Mouse (Mus musculus): ENCODE data around the gene Nelfb. TPM values are rescaled to one million over a fixed set of nuclear protein-coding genes. Genes with fewer than 3 reads are reported as not detected.
A peak's percentile ranks its signal among the peaks of the same experiment; 100 is the strongest.

Gene Nelfb
- polyA plus RNA-seq, 2 experiments from 2014 or later: 48.2 to 55.8 TPM

DNA sequence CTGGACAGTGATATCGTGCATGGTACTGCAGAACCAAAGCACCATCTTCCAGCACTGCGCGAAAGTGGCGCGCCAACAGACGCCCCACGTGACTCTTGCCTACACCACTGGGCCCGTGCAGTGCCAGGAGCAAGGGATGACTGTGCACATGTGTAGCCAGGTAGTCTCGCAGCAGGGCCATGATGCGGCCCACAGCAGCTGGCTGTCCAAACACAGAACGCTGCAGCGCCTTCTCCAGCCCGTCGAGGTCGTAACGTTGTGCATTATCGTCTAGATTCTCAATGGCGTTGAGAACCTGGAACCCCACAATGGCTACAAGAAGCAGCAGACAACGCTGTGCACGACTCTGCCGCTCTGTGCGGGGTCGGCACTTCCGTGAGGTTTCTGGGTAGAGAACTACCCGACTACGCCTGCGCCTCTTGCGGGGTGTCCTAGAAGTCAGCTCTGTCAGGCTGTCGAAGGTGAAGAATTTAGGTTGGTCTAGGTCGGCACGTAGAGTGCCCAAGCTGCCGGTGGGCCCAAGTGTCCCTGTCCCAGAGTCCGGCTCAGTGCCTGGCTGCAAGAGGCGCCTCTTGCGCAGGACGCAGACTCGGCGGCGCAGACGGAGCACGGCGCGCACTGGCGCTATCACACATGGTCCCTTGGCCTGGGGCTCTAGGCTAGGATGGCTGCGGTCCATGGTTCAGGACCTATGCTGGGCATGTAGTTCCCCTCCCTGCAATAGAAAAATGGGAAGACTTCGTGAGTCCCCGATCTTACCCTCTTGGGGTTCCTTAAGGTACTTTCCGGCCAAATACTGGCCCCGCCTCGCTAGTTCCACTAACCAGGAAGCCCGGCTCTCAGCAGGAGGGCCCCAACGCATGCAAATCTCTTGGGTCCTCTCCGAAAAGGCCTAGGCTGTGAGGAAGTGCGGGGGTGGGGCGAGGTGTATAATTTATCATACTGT is 15.8 kb downstream of the Nelfb start:
- peak; percentile 50 for ATAC-seq

DNA sequence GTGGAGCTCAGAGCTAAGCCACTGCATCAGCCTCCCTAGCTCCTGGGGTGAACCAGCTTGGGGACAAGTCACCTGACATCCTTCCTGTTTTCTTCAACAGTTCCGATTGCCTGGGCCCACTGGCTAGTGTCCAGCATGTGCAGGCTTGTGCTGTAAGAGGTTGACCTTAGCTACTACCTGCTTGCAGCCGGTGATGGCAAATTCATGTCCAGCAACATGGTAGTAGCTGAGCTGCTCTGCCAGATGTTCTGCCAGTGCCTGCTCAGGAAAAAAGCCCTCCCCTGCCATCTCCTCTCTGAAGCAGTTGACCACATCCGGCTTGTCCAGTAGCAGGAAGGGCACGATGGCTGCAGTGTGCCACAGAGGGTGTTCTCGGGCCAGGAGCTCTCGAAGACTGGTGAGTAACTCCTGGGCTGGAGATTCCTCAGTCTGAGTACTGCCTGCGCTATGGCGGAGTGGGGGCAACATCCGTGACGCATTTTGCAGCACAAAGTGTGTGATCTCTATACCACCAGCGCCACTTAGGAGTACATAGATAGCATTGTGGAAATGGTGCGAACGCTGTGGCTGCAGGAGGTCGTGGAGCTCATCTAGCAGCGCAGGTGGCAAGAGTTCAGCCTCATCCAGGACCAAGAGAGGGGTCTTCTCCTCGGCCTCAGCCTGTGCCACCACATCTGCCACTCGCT is 16.7 kb downstream of the Nelfb start:
- ATAC-seq: no peak

DNA sequence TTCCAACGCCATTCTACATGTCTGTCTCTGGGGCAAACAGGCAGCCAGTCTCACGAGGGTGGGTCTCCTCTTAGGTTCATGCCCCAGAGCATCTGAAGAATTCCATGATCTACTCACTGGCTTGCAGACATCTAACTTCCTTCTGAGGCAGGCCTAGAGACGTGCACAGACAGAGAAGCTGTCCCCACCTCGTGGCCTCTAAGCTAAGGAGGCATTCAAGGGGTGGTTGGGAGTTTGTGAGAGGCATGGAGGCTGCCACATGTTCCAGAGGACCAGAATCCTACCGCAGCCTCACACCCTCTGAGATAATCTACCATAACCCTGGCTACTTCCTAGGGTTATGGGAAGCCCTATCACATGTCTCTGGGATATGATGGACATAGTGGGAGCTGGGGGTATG is 17.3 kb downstream of the Nelfb start:
- ATAC-seq: no peak

DNA sequence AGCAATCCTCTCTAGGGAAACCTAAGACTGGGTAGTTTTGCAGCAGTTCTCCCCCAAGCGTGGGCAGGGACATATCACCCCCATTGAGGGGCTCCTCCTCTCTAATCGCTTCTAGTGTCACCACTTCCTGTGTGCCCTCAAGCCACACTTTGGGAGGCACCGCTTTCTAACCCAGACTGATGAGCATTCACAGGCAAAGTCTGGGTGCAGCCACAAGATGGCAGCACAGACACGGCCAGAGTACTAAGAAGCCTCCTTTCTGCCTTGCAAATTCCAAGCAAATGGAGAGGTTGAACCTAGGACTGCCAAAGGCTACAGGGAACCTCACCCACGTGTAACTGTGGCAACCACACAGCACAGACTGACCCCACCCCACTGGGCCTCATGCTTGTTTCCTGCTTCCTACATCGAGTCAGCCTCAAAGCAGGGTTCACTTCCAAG is 17.9 kb downstream of the Nelfb start:
- peak; percentile 74 for ATAC-seq

DNA sequence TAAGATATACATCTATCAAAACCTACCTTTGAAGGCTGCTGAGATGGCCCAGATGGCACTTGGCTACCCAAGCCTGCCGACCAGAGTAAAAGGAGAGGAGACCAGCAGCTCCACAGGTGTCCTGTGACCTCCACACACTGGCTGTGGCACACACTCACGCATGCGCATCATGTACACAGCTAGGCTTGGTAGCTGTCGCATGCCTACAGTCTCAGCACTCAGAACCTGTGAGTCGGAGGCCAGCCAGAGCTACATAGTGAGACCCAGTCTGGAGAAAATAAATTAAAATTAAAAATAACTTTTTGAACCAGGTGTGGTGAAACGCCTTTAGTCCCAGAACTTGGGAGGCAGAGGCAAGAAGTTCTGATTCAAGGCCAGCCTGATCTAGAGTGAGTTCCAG is 23.4 kb downstream of the Nelfb start:
- no peak for ATAC-seq

DNA sequence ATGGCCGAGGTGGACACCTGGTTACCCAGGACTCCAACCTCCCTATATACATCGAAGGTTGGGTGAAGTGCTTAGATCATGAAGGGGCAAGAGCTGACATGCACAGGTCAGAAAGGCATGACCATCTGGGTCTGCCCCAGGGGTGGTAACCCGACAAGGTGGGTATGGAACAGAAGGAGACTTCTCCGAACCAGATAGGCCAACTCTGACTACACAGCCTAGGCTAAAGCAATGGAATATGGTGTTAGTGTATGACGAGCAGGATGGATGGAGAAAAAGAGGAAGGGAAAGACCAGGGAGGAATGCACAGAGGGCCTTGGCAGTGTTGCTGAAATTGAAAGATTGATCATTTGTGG is 24.7 kb downstream of the Nelfb start:
- no peak for ATAC-seq

DNA sequence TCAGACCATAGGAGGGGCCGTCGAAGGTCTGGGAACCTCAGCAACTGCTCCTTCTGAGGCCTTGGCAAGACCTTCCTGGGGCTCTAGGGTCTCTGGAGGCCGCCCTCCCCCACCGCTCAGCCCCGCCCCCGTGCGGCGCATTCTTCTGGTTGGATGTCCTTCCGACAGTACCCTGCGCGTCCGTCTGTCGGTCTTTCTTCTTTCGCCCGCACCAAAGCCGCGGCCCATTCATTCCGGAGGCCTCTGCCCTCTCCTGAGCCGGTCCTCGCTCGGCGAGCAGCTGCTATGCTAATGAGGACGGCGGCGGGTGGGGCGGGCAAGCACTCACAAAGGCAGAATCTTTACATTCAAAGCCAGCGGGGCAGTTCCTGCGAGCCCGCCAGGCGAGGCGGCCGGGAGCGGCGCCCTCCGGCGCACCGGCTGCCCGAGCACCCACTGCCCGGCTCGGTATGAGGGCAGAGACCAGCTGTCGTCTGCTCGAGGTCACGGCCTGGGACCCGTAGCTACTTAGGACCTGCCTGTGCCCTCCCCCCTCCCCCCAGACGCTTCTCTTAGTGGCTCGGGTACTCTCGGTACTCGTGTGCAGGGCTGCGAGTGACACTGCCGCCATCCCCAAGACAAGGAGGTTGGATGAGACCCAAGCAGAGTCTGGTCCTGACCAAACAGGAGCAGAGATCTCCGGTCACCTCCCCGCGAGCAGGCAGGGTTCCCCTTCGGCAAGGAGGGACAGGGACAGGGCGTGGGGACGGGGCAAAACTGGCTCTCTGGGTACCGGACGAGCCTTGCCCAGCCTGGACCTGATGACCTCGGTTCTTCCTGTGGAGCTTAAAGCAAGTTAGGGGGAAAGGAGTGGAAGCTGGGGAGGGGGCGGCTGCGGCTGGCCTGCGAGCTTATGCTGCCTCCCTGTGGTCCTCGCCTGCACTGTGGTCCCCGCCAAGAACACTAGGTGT is 25.4 kb downstream of the Nelfb start:
- peak; percentile 46 for ATAC-seq

DNA sequence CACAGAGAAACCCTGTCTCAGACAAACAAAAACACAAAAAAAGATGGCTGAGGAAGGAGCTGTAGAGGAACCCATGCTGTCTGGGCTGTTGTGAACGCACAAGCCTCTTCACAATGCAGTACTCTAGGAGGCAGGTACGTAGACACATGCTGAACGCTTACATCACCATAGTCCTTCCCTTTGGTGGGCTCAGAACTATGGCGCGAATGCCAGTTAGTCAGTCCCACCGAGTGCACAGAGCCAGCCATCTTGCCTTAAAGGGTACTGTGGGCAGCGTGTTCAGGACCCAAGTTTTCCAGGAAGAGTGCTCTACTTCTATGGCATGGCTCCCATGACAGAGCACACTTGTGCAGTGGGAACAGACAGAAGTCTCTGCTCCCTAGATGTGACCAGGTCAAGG is 26.8 kb downstream of the Nelfb start:
- no peak for ATAC-seq

DNA sequence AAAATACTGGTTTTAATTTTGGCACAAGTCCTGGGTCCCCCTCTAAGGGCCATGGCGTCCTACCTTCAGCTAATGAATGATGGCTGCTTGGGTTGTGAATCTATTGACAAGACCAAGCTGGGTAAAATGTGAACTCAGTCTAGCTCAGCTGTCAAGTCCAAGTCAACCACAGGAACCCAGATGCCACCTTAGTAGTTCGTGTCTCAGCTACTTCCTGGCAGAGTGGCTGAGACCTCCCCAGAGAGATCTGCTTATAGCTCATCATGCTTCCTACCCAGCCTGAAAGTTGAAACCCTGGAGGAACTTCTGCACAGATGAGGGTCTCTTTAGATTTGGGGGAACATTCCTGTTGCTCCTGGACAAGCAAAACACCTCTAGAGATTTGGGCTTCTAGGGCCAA is 28.0 kb downstream of the Nelfb start:
- ATAC-seq: no peak

DNA sequence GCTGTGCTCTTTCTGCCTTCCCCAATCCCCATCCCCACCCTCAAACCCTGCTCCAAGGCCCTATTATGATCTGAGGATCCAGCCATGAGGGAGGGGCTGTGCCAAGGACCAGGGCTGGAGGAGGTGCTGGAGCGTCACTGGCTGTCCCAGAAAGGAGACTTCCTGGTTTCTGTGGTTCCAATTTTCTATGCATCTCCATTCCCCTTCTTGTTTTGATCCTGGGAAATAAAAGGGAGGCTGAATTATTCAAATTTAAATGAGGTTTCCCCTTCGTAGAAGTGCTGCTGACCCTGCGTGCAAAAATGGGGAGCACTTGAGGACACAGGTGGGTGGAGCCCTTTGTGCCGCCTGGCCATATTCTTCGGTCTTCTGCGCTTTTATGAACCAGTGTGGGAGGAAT is 28.6 kb downstream of the Nelfb start:
- ATAC-seq: no peak

DNA sequence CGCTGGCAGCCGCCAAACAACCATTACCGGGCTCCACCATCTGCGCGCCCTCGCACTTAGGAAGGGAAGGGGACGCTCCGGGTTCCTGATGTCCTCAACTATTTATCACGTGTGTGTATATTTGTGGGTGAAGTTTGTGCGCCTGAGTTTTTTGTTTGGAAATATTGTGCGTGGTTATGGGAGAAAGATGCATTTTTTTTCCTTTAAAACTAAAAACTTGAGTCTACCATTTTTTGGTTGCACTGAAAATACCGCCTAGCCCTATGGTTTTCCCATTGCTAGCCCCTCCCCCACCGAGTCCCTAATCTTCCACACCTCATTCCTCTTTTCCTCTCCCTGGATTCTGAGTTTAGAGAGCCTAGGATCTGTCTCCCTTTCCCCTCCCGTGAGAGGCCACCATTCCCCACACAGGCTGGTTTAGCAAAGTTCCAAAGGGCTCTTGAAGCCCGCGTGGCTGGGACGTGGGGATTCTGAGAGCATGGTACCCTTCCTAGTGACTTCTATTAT is 29.3 kb downstream of the Nelfb start:
- ATAC-seq: no peak

DNA sequence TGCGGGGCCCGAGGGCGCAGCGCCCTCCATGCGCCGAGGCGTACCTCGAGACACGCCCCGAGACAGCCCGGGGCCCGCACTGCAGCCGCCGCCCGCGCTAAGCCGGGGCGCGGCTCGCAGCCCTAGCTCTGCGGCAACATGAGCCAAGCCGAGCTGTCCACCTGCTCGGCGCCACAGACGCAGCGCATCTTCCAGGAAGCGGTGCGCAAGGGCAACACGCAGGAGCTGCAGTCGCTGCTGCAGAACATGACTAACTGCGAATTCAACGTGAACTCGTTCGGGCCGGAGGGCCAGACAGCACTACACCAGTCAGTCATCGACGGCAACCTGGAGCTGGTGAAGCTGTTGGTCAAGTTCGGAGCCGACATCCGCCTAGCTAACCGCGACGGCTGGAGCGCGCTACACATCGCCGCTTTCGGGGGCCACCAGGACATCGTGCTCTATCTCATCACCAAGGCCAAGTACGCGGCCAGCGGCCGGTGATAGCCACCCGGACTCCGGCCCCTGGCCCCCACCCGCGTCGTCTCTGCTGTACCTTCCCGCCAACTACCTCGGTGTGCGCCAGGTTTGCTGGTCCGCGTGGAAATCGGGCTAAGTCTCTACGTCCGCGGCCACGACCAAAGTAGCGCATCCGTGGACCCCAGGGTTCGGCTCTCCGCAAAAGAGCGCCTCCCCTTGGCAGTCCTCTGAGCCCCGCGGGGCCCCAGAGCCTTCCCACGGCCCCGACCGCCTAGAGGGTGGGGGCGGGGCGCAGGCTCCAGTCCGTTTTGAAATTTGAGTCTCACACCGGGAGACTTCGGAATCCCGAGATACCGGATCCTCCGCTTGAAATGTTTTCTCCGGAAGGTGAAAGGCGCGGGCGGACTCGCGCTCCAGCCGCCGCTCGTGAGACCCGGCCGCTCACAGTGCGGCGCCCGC is 30.1 kb downstream of the Nelfb start:
- peak; percentile 44 for ATAC-seq

DNA sequence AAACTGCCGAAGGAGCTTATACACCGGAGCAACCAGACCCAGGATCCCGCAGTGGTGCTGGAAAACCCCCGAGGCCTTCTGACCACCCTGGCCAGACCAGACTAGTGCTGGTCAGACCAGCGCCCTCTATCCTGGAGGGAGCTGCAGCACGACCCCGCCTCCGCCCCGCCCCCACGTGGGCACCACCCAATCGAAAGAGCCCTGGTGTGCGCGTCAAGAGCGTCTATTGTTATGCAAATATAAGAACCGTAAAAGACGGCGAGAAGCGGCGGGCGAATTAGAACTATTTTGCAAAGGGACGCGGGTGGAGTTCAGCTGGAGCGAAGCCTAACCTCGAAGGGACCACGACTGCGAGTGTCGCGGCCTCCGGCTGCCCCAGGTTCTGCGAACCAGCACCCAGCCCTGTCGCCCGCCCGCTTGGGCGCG is 30.8 kb downstream of the Nelfb start, which contains the start of gene Nrarp:
Gene Nrarp (plus strand): TSS at position 281 of the 426 bp plus-strand sequence.
- peak; percentile 83 for ATAC-seq

DNA sequence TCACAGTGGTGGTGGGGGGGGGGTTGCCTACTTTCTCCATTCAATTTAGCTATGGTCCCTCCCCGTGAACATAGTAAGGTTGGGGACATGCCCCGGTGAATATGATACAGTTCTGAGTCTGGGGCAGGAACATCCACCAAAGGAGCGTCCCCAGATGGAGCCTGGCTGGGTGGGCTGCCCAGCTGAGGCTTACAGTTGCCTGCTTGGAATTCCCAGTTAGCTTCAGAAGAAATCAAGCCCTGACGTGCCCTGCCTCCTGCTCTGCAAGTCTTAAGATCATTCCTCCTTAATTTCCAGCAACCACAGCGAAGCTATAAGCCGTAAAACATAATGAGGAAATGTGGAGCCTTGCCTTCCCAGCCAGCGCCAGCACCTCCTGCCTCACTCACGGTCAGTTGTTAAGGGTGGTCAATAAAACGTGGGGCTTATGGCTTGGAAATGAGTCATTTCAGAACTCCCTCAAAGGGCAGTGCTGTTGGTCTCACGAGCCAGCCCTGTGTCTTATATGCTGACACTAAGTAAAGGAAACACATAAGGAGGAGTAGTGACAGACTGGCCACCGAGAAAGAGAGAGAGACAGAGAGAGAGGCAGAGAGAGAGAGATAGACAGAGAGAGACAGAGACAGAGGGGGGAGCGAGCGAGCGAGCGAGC is 31.6 kb downstream of the Nelfb start:
- no peak for ATAC-seq

DNA sequence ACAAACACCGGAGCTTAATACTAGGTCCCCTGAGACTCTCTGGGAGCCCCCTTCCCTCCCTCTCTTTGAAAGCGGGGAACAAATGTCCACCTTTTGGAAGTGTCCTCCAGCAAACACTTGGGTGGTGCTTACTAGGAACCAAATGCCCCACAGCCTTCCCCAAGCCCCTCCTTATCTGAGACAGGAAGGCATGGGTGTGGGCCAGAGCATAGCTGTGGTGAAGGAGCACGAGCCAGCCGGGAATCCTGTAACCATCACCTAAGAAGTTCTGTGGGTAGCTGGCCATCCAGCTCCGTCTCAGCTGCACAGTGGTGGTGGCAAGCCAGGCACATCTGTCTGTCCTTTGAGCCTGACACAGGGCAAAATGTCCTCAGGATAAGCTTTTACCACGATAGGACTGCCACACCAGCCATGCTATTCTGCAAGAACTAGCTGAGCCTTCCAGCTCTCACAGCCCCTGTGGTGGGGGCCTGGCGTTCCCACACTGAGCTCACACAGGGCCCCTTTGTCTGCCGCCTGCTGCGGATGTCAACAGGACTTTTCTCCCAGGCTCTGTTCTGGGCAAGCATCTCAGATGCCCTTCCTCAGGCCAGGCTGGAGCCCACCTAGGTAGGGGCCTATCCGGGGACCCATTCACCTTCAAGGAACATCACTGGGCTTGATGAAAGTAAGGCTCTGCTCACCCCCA is 32.9 kb downstream of the Nelfb start:
- ATAC-seq: no peak

DNA sequence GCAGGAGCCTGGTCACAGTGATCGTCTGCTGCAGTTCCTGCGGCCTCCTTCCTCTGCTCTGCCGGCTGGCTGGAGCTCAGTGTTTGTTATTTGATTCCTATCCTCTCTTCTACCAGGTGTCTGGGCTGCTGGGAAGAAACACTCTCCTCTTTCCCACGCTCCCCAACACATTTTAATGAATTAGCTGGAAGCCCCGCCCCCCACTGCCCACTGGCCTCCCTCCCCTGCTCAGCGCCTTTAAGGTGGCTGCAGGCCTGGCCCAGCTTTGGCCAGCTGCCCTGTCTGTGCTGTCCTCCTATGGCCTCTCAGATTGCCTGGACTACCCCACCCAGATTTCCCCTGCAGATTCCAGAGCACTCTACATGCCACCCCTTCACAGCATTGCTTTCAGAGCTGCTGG is 33.6 kb downstream of the Nelfb start:
- ATAC-seq: no peak

DNA sequence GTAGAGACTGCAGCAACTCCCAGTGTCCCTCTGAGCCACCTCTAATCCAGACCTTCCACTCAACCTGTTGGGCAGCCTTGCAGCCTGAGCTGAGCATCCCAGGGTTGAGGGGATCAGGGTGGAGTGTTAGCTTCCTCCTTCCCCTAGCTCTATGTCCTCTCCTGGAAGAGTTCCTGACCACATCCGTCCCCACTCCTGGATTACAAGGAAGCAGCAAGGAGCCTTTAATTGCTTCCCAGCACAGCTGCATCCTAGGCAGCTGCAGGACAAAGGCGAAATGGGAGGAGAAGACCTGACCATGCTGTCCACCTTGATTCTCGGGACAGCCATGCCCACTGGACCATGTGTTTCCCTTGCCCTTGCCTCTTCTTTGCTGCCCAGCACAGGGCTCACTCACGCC is 34.2 kb downstream of the Nelfb start:
- no peak for ATAC-seq

DNA sequence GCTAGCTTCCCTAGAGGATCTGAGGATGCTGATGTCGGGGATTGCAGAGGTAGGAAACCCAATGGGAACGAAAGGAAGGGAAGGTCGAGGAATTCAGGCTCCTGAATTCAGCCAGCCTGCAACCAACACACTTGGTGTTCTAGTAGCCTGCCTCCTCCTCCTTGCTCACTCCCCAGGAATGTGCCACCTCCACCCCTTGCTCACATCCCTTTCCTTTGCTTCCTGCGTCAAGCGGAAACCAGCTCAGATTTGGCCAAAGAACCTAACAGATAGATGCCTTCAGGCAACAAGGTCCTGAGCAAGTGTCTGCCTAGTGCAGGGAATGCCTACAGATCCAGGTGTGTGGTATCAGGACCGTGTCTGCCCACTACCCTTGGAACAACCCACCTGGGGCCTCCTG is 34.7 kb downstream of the Nelfb start:
- ATAC-seq: no peak

DNA sequence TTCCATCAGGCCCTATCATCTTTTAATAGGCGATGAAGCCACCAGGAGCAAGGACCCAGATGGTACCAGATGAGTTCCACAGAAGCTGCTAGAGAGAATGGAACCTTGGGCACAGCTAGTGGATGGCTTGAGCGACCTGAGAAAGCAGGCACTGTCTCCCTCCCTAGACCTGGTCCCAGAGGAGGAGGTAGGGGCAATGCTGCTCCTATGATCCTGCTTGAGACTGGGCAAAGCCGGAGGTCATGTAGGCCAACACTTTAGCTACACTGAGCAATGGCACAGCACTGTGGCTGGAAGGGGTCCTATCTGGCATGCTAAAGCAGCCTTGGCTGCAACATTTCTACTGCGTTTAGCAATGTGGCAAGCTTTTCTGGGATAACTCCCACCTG is 35.6 kb downstream of the Nelfb start:
- ATAC-seq: no peak
